Mouse (Mus musculus) liver, embryonic 14.5 days (tissue): ENCODE measurements around the gene H2al3. TPM values are rescaled to one million over a fixed set of nuclear protein-coding genes. Genes with fewer than 3 reads are reported as not detected.

Source experiments
- ATAC-seq: fragments of 200-750 bp; cut with Nextera tagmentation; 2 replicates; pipeline ENCODE4 v1.8.0; 2017; ENCODE audit warnings: moderate number of reproducible peaks, mild to moderate bottlenecking, moderate library complexity; ENCODE audit not compliant: insufficient read depth
- DNase-seq, 3 experiments: peaks; one replicate each; pipeline ENCODE4 v3.0.0-alpha.2; 2012 to 2013; ENCODE audit warnings: low read depth in 3 of 3, low spot score in 3 of 3
- H3K27ac ChIP-seq: fragments of 300-500 bp; sonication (generic); 2 replicates; pipeline ENCODE4 v1.5.1; 2014; ENCODE audit warnings: moderate library complexity, mild to moderate bottlenecking, control low read depth, inconsistent platforms
- H3K27me3 ChIP-seq: fragments of 300-500 bp; sonication (generic); 2 replicates; pipeline ENCODE4 v1.6.1; 2014; ENCODE audit warnings: mild to moderate bottlenecking, low read length, moderate library complexity; ENCODE audit not compliant: control insufficient read depth, insufficient read depth
- H3K36me3 ChIP-seq: fragments of 300-500 bp; sonication (generic); replicated peaks from 2 replicates; pipeline ENCODE4 v1.6.1; 2014; ENCODE audit warnings: low read depth; ENCODE audit not compliant: control insufficient read depth, insufficient read depth
- H3K4me1 ChIP-seq, 2 experiments: fragments of 200-500 bp in 1 of 2; fragments of 300-500 bp in 1 of 2; sonication (generic) in 1 of 2; replicated peaks; 2 replicates each; pipeline ENCODE4 v1.6.1; 2012 to 2014; ENCODE audit warnings: antibody characterized with exemption in 1 of 2, inconsistent platforms in 1 of 2, low read length in 1 of 2; ENCODE audit not compliant: control insufficient read depth in 2 of 2, insufficient read depth in 2 of 2
- H3K4me2 ChIP-seq: fragments of 300-500 bp; sonication (generic); 2 replicates; pipeline ENCODE4 v1.6.1; 2014; ENCODE audit warnings: low read depth, mild to moderate bottlenecking, control low read depth, moderate library complexity
- H3K4me3 ChIP-seq, 2 experiments: fragments of 200-500 bp in 1 of 2; fragments of 300-500 bp in 1 of 2; sonication (generic) in 1 of 2; 2 replicates each; pipeline ENCODE4 v1.5.1; 2012 to 2014; ENCODE audit warnings: low read depth in 2 of 2, low read length in 2 of 2, mild to moderate bottlenecking in 2 of 2, control low read depth in 1 of 2, inconsistent platforms in 1 of 2, moderate library complexity in 1 of 2; ENCODE audit not compliant: insufficient read depth in 1 of 2
- H3K9ac ChIP-seq: fragments of 300-500 bp; sonication (generic); replicated peaks from 2 replicates; pipeline ENCODE4 v1.6.1; 2014; ENCODE audit warnings: mild to moderate bottlenecking, control low read depth, moderate library complexity
- H3K9me3 ChIP-seq: fragments of 300-500 bp; sonication (generic); 2 replicates; pipeline ENCODE4 v1.6.1; 2016; ENCODE audit warnings: low read length, mixed read lengths; ENCODE audit not compliant: control insufficient read depth
- CTCF ChIP-seq: IDR thresholded peaks from 2 replicates; pipeline ENCODE4 v1.5.1; 2016; ENCODE audit warnings: antibody characterized with exemption, low read depth, control low read depth
- EP300 ChIP-seq: IDR thresholded peaks from 2 replicates; pipeline ENCODE4 v1.6.1; 2016; ENCODE audit warnings: antibody characterized with exemption, low read depth
- WGBS: fragments of 180-500 bp; shearing (Covaris S2); extraction: QIAGEN DNeasy Blood & Tissue Kit; methylation state at CpG from one replicate; pipeline ENCODE4 v1.1.7; 2014; ENCODE audit not compliant: insufficient replicate concordance; 5-methylcytosine and 5-hydroxymethylcytosine counted together
- polyA plus RNA-seq, 2 experiments: library from polyadenylated mRNA; depleted of rRNA in 1 of 2; stranded (reverse) in 1 of 2; unstranded in 1 of 2; fragments of >200 nt; fragmentation: Nextera tagmentation in 1 of 2; extraction: Ambion mirVana in 1 of 2; gene quantifications; 2 replicates each; pipeline versions ENCODE4 v1.2.1 to v1.2.3; 2012 to 2014

Gene H2al3
- polyA plus RNA-seq, 2 experiments: not detected

DNA sequence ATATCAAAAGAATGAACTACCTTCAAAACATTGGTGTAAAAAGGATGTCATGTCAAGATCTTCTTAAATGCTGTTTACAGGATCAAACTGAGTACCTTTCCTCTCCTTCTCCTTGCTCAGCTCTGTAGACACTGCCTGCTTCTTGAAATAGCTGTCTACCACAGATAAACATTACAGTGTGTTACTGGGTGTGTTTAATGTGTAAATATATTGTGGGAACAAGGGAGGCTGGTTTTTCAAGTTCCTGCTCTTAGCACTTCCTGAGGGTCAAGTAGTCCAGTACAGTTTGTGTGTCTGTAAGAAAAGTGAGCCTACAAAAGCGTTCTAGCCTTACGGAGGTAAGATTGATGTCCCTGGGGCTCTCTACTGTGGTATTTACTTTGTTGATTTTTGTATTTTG, 12.4 kb downstream of the H2al3 start:
- Histone ChIP-seq H3K4me1 (no peaks in the 10 kb centered on the region), H3K27ac (no peak overlapping the region), H3K36me3 (no peaks in the 10 kb centered on the region), H3K27me3 (no peaks in the 10 kb centered on the region), H3K9me3 (no peaks in the 10 kb centered on the region), H3K4me2 (no peak overlapping the region), H3K4me3 (no peak overlapping the region), H3K9ac (no peak overlapping the region)
- no peak for DNase-seq
- ATAC-seq: no peak
- 57% methylated on average over 2 of the region's 2 CpGs for whole genome bisulfite sequencing
- TF ChIP-seq CTCF: no peak
- no peak for TF ChIP-seq EP300

DNA sequence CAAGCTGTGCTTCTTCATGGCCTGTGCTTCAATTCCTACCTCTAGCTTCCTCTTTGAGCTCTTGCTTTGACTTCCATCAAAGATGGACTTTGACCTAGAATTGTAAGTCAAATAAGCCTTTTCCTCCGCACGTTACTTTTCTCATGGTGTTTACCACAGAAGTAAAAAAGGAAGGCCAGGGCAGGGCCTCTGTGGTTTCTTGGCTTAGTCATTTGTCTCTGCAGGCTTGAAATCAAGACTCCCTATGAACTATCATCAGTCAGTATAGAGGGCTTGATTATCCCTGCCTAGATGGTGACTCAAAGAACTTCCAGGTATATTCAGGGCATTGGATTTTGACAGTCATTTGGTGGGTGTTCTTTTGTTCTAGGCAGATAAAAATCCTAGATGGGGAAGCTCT, 26.0 kb downstream of the H2al3 start:
- H3K4me3 ChIP-seq: no peak overlapping the region
- H3K4me2 ChIP-seq: no peak overlapping the region
- H3K27me3 ChIP-seq: no peaks in the 10 kb centered on the region
- DNase-seq (no peak), ATAC-seq (no peak)
- 81% methylated on average over 2 of the region's 2 CpGs for WGBS
- H3K4me1 ChIP-seq: no peaks in the 10 kb centered on the region
- TF ChIP-seq CTCF (no peak), EP300 (no peak)
- H3K9ac ChIP-seq: no peak overlapping the region
- no peaks in the 10 kb centered on the region for H3K9me3 ChIP-seq
- no peaks in the 10 kb centered on the region for H3K36me3 ChIP-seq
- no peak overlapping the region for H3K27ac ChIP-seq

DNA sequence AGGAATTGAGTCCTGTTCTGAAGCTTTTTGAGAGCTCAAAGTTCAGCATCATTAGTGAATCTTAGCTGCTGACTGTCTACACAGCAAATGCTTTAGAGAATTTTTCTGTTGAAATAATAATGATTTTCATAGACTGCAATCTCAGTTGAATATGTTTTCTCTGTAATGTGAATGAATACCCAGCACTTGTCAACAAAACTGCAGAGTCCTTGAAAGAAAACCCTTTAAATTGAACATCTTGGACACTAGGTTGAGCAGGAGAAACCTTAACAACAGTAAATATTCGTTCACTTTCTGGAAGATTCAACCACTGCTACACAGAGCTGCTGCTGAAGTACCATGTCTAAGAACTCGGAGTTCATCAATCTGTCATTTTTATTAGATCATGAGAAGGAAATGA, 35.8 kb downstream of the H2al3 start, which contains the start of gene Sytl5:
Gene Sytl5 (plus strand): TSS at position 301 of the 400 bp plus-strand sequence.
- Histone ChIP-seq H3K9me3 (no peaks in the 10 kb centered on the region), H3K4me3 (no peak within 1 kb of the TSS), H3K27me3 (no peaks in the 10 kb centered on the region), H3K4me1 (no peaks in the 10 kb centered on the region), H3K36me3 (no peaks in the 10 kb centered on the region), H3K4me2 (no peak within 1 kb of the TSS), H3K27ac (no peak within 1 kb of the TSS), H3K9ac (no peak within 1 kb of the TSS)
- 35% methylated on average over 2 of the region's 2 CpGs for WGBS
- TF ChIP-seq CTCF (no peak), EP300 (no peak)
- DNase-seq: no peak
- ATAC-seq: no peak

Other genes starting within 250 kb of the H2al3 start
- 7.2 and 13.2 TPM in 2 replicates for gene Dynlt3, start 186.7 kb upstream of the H2al3 start, polyA plus RNA-seq (2012; rRNA removed)
- 27.9 TPM in 2 replicates for gene Dynlt3, start 186.7 kb upstream of the H2al3 start, polyA plus RNA-seq (2014; fragmentation: Nextera tagmentation; extraction: Ambion mirVana)
- 0.11 and 0.22 TPM in 2 replicates for gene Hypm, start 2.8 kb upstream of the H2al3 start, polyA plus RNA-seq (2012; rRNA removed)
- not detected in 2 replicates for gene Hypm, start 2.8 kb upstream of the H2al3 start, polyA plus RNA-seq (2014; fragmentation: Nextera tagmentation; extraction: Ambion mirVana)
- 0.25 and 0.54 TPM in 2 replicates for gene Sytl5, start 35.9 kb downstream of the H2al3 start, polyA plus RNA-seq (2012; rRNA removed)
- 0.75 and 0.89 TPM in 2 replicates for gene Sytl5, start 35.9 kb downstream of the H2al3 start, polyA plus RNA-seq (2014; fragmentation: Nextera tagmentation; extraction: Ambion mirVana)